Mouse (Mus musculus) heart, postnatal 36 days (tissue): ENCODE measurements around the gene Strada. TPM values are rescaled to one million over a fixed set of nuclear protein-coding genes. Genes with fewer than 3 reads are reported as not detected.
"Not testable (repeated sequence)": the region's sequence is repeated elsewhere in the genome, so short reads cannot be mapped to it uniquely, and the experiment has no call there.

Experiments used
- DNase-seq, 2 experiments: peaks; one replicate each; pipeline ENCODE4 v3.0.0; 2021 to 2022
- intact Hi-C: fragments of 180-260 bp; cut with DNase I; formaldehyde crosslinking; loops from one replicate; pipeline ENCODE4 v1.15.1; 2025
- total RNA-seq, 2 experiments: library from RNA; stranded (reverse); gene quantifications; 2 replicates each; pipeline ENCODE4 v1.2.3; 2021

The Strada gene
- 1 to 10 TPM; 7.2 to 8.2 TPM for total RNA-seq

DNA sequence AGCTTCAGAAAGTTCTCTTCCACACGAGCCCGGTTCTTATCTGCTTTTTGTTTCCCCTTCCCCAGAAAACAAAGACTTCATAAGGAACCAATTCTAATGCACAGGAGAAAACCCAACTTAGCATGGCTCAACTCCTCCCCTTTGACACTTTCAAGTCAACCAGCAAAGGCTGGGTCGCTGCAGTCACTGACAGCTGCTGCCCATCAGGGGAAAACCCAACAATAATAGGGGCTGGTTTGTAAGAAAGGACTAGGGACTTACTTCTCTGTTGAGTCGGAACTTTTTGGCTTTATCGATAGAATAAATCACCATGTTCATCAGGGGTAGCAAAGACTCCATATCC is at the start of gene Strada:
Gene Strada (minus strand): TSS at position 46 of the 343 bp plus-strand sequence.
- intact Hi-C loops: no loop called here
- DNase-seq: no peak

DNA sequence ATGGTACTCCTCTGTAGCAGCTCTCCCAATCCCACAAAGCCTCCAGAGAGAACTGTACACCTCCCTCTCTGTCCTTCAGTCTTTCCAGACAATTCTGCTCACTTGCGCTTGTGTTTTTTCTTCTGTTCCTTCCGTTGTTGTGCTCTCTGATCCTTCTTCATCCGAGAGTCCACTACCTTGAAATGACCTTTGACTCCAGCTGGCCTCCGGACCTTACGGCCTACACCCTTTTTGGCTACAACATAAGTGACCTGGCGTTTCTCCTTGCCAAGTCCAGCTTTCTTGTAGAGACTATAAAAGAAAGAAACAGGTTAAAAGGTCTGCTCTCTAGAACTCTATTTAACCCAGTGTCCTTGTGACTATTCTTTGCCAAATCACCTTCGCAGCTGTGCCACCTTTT is 47.4 kb upstream of the Strada start:
- intact Hi-C loops: no loop called here
- DNase-seq: no peak

DNA sequence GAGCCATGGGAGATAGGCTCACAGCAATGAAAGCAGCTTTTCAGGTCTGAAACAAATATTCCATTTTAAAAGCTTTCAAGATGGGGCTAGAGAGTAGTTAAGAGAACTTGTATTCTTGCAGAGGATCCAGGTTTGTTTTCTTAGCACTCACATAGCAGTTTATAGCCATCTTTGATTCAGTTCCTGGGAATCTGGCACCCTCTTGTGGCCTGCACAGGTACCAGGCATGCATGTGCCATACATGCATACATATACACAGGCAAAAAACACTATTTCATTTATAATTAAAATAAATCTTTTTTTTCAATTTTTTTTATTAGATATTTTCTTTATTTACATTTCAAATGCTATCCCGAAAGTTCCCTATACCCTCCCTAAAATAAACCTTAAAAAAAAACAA is 44.9 kb upstream of the Strada start:
- no peak for DNase-seq
- intact Hi-C loops: no loop called here

DNA sequence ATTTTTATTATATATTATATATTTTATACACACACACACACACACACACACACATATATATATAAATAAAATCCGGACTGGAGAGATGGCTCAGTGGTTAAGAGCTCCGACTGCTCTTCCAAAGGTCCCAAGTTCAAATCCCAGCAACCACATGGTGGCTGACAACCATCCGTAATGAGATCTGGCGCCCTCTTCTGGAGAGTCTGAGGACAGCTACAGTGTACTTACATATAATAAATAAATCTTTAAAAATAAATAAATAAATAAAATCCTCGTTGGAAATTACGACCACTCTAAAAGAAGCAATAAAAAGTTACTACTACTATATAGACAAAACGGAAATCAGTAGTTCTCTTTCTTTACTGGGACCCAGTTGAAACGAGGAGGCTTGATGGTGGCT is 32.0 kb upstream of the Strada start:
- DNase-seq, intact Hi-C loops: not testable (repeated sequence)

DNA sequence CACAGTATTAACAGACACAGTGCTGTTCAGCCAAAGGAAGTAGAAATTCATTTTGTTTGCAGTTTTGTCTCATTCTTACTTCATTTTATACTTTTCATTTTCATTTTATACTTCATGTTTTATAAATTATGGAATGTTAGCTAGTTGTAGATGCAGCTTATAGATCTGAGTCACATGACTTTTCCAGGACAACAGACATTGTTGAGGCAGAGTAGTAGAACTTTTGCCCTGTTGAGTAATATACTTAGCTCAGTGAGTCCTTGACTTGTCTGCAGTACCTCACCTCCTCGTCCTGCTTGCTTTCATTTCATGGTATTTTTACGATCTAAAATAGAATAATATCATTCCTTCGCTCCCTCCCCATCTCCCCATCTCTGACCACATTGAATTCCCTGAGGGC is 18.6 kb upstream of the Strada start:
- intact Hi-C loops: no loop called here

DNA sequence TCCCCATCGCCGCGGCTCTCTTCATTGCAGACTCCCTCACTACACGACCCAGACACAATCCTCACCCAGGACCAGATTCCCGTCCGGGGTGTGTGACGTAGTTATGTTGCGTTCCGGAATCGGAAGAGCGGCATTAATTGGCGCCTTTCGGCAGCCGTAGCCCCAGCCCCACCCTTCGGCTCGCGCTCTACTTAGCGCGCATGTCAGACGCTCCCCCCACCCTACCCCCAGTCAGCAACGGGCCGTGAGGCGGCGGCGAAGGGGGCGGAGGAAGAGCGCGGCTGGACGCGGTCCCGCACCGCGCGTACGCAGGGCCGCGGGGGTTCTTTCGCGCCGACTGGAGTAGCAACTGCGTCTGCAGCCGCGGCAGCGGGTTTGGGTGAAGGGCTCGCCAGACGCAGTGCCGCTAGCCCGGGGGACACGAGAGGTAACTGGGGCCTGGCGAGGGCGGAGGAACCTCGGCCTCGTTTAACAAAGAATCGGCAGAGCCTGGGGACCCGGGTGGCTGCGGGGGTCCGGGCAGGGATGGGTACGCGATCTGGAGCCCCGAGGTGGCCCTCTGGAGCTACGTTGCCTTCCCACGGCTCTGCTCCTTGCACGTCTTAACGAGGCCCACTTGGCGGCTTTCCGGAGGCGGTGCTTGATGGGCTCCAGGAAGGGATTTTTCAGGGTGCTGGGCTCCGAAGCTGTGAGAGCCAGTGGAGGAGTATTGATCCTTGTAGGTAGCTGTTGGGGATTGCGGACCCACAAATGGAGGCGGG is 14.9 kb upstream of the Strada start, which contains the start of gene Ddx42:
Gene Ddx42 (plus strand): TSS at position 197 of the 761 bp plus-strand sequence.
- intact Hi-C loops: loop anchor here (2.0 kb wide), 2 partner anchors 34 to 56 kb away; partner anchors contain the start of gene Smarcd2
- peak; percentile 84 to 88 for DNase-seq

More for the DNA sequence above, 18.6 kb upstream of the Strada start:
- no peak for DNase-seq

DNA sequence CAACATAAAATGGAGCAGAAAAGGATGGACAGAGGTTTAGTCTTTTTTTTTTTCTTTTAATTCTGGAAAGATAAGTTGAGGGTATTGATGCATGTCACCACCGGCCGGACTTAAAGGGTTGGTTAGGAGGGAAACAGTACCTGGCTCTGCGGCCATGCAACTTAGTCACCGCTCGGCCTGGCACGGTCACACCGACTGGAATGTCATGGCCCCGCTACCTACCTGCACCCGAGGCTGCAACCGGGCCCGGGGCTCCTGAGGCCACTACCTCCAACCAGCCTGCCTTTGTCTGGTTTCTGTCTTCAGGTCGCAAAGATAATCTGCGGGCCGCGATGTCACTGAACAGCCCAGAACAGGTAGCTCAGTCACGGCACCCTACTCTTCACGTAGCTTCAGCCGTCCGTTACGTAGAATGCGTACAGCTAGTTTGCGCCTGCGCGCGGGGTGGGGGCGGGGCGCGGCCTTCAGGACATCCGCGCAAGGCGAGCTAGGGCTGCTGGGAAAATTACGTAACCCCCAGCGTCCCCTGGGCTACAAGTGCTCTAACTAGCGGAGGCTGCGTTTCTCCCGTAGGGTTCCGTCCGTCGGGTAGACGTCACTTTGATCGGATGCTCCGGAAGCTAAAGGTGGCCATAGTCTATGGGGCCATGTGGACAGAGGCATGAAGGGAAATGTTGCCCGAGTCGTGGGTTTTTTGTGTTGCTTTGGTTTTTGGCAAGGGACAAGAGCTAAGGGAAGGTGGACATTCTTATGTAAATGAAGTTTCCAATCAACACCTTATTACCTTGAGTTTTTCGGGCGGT is 14.2 kb upstream of the Strada start, which contains the start of gene Ccdc47:
Gene Ccdc47 (minus strand): TSS at position 418 of the 803 bp plus-strand sequence.
- intact Hi-C loops: loop anchor here (2.0 kb wide), 2 partner anchors 35 to 57 kb away; partner anchors contain the start of gene Smarcd2
- peak; percentile 89 to 92 for DNase-seq

DNA sequence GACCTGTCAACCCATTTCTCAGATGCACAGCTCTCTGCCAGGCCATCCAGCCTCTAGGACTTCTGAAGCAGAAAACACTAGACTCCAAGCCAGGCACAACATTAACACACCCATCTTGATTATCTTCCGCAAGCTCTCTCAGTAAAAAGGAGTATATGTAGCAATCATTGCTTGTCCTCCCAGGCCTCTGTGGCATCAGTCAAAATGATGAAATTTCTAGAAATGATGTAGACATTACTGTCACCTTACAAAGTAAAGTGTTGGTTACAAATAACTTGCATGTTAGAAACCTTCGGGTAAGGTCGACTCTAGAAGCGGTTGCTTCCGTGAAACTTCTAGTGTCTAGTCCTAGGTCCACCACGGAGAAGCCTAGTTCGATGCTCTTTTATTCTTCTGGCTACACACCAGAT is 13.5 kb upstream of the Strada start:
- intact Hi-C loops: no loop called here
- no peak for DNase-seq

DNA sequence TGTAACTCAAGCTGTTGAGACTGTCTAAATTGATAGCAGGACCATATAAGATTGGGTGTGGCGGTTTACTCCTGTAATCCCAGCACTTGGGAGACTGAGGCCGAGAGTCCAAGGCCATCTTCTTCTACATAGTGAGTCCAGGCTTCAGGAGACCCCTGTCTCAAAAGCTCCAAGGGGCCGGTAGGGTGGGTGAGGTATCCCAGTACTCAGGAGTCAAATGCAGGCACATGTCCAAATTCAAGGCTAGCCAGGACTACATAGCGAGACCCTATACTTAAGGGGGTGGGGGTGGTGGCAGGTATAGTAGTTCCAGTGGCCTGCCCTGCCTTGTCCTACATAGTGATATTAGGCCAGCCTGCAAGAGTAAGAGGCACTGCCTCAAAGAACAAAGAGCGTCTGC is 12.9 kb upstream of the Strada start:
- DNase-seq: no peak
- intact Hi-C loops: no loop called here

DNA sequence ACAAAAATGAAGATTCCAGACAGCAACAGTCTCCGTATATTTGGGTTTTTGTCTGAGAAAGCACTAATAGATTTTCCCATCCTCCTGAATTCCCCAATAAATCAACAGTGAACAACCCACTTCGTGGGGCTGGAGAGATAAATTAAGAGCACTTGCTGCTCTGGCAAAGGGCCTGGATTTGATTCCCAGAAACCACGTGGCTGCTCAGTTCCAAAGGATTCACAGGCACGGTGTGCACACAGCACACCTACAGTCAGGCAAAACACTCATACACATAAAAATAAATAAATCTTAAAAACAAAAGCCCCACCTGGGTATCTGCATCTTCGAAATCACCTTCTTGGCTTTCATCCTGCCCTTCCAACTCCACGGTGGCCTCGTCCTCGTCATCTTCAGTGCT is 10.8 kb upstream of the Strada start:
- peak; percentile 22 for DNase-seq
- intact Hi-C loops: no loop called here

DNA sequence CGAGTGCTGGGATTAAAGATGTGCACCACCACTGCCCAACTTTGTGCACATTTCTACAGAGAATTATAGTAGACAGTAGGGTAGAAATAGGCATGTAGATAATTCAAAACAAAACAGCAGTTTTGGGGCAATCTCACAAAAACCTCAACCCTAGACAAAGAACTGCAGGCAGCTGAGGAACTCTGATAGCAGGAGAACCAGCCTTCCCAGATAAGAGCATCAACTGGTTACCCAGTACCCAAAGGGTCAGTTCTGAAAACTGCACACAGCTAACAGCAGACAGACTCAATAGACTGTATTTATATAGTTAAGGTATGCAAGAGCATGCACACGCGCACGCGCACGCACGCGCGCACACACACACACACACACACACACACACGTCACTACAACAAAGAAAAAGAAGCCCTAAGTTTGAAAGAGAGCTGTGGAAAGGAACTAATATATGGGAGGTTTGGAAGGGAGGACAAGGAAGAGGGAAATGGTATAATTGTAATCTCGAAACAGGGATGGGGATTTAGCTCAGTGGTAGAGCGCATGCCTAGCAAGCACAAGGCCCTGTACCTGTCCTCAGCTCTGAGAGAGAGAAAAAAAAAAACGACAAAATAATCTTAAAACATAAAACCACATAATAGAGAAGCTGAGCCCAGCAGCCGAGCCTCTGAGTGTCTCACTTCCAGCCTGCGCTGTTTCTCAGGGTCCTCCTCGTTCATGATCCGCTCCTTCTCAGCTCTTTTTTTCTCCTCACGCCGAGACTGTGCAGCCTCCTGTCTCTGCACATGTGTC is 438 bp downstream of the Strada start:
- intact Hi-C loops: no loop called here

DNA sequence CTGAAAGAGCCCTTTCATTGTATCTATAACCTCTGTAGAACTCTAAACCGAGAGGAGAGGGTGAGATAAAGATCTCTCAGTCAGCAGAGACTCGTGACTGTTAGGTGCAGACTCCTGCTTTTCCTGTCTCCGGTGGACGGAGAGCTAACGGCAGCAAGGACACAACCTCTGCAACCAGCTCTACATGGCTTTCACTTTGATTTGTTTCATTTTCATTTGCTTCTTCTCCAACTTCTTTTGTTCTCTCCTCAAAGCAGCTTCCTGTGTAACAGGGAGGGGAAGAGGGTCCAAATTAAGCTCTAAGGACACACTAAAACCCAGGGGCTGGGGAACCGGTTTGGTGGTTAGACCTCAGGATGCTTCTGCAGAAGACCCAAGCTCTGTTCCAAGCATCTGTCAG is 1.2 kb downstream of the Strada start:
- DNase-seq: no peak
- intact Hi-C loops: no loop called here

More for the DNA sequence above, 438 bp downstream of the Strada start:
- no peak for DNase-seq

DNA sequence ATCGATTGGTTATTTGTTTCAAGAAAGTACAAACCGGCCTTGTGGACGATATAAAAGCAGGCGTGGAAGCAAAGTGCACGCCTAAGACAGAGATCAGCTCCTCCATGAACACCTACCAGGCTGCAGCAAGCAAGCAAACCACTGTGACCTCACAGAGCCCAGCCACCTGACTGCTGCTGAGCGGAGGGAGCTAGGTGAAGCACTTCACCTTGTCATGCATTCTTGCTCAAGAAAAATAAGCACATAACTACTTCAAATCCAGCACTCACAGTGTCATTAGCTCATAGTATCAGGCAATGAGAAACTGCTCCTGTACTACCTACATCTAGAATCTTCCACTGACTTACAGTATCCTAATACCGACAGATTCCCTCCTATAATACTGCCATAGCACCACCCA is 2.0 kb downstream of the Strada start:
- intact Hi-C loops, DNase-seq: not testable (repeated sequence)

DNA sequence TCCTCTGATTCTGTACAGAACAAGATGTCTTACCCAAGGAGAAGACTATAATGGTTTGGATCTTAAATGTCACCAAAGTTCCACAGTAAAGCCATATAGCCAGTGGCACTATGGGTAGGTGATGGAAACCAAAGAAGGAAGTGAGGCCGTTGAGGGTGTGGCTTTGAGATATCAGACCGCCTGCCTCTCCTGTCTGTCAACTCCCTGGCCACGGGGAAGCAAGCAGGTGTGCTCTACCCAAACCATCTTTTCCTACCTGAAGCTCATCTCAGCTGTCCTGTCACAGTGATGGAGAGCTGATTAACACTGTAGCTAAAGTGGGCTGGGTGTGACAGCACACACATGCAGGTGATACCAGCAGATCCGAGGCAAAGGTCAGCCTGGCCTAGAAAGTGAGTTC is 3.7 kb downstream of the Strada start:
- no peak for DNase-seq
- intact Hi-C loops: no loop called here

DNA sequence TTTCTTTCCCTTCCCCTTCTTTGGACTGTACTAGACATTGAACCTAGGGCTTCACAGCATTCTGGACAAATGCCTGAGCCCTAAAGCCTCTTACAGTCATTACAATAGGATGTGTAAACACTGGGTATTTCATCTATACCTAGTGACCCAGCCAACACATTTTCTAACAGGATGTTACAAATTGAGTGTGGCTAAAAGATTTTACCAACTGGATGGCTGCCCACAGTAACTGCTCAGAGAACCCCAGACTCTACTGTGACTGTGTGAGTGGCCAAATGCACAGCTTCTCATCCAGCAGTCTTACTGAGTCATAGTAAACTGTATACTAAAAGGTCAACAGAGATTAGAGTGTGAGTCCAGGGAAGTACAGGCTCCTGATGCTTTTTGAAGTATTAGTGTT is 6.6 kb downstream of the Strada start:
- no peak for DNase-seq
- intact Hi-C loops: loop anchor here (2.0 kb wide), 1 partner anchor 15 kb away; no protein-coding TSS in a partner anchor

DNA sequence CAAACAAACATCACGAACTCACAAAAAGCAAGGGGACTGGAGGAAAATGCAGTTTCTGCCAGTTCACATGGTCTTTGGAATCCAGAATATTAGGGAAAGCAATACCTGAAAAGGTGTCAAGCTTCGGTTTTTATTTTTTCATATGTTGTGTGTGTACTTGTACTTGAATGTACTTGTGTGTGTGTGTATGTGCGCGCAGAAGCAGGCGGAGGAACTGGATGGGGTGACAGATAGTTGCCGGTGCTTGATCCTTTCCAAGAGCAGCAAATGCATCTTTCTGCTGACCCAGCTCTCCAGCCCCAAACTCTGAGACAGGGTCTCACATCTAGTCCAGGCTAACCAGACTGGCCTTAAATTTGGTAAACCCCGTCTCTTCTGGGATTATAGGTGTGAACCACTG is 7.1 kb downstream of the Strada start:
- no peak for DNase-seq
- intact Hi-C loops: loop anchor here (2.0 kb wide), 1 partner anchor 16 kb away; no protein-coding TSS in a partner anchor

DNA sequence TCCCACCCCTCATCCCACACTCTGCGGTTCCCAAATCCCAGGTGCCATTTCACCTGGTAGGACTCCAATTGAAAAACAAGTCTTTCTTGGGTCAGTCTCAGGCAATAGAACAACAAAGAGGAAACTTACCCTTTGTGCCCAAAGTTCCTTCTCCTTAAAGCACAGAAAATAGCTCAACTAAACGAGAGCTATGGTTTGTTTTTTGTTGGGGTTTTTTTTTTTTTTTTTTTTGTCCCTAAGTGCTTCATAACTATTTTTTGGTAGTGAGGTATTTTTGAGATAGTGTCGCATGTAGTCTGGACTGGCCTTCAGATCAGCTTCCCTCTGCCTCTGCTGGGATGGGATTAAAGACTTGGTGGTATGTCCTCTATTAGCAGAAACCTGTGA is 7.8 kb downstream of the Strada start:
- intact Hi-C loops: loop anchor here (2.0 kb wide), 1 partner anchor 17 kb away; no protein-coding TSS in a partner anchor
- no peak for DNase-seq

DNA sequence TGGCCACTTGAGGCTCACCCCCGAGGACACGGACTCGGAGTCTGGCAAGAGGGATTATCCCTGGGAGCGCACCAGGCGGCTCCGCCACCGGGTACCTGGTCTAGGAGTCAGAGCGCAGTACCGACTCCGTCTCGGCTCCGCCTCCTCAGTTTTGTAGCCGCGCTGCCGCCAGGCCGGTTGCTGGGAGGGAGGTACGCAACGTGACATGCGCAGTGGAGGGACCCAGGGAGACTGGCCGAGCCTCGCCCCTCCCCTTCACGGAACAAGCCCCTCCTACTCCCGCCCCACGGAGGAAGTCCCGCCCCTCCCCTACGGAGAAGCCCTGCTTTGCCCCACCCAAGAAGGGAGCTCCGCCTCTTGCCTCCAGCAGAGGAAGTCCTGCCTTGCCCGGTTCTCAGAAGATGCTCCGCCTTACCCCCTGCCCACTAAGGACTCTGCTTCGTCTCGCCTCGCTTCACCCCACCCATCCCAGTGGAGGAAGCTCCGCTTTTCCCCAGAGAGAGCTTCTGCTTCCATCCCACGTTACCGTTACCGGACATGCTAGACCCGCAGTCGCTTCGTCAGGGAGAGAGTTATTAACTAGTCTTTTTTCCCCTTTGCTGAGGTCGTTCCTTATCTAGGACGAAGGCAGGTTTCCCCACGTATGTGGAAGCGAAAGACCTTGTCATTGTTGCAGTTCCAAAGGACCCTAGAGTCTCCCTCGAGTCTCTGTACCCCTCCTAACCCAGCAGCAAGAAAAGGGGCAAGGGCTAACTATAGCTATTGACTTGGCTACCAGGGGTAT is 8.4 kb downstream of the Strada start:
- peak; percentile 93 to 95 for DNase-seq
- intact Hi-C loops: loop anchor here (2.0 kb wide), 2 partner anchors 17 to 35 kb away; no protein-coding TSS in a partner anchor

DNA sequence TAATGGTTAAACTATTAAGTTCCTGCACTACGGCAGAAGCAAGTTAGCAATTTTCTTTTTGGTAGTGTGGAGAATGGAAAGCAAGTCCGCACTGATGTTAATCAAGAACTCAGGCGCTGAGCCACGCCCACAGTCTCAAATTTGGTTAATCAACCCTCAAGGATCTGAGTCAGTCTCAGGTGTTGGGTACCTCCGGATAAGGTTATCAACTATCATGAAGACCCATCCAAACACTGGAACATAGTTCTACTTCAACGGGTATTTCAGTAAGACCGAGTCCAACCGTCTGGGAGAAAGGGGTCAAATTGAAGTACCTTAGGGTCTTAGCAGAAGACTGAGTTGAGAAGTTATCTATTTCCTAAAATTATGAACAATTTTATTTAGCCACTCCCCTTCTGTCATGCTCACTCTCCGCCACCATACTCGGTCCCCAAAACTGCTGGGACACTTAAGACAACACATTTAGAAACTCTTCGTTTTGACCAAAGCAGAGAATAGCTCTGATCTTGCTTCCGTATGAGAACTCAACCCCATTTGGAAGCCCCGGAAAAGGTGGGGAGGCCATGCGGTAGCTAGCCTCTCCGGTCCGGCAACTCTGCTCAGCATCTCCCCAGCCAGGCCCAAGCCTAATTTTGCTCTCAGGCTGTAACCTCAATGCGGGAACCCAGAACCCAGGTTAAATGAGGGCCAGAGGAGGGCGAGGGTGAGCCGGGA is 9.2 kb downstream of the Strada start:
- no peak for DNase-seq
- intact Hi-C loops: loop anchor here (2.0 kb wide), 1 partner anchor 34 kb away; no protein-coding TSS in a partner anchor
